Mouse (Mus musculus) ovary, adult 10 weeks (tissue): Measurements from ENCODE around the gene Dnajc8. TPM values are rescaled to one million over a fixed set of nuclear protein-coding genes. Genes with fewer than 3 reads are reported as not detected.

Source experiments
- polyA plus RNA-seq: library from polyadenylated mRNA; stranded (reverse); fragments of 350-450 nt; fragmentation: Illumina TruSeq; extraction: RNeasy Lipid Tissue Mini Kit (QIAGEN cat#74804); gene quantifications from one replicate; pipeline ENCODE4 v1.2.3, GENCODE M21; 2014

Dnajc8 gene
- 354 TPM for polyA plus RNA-seq

DNA sequence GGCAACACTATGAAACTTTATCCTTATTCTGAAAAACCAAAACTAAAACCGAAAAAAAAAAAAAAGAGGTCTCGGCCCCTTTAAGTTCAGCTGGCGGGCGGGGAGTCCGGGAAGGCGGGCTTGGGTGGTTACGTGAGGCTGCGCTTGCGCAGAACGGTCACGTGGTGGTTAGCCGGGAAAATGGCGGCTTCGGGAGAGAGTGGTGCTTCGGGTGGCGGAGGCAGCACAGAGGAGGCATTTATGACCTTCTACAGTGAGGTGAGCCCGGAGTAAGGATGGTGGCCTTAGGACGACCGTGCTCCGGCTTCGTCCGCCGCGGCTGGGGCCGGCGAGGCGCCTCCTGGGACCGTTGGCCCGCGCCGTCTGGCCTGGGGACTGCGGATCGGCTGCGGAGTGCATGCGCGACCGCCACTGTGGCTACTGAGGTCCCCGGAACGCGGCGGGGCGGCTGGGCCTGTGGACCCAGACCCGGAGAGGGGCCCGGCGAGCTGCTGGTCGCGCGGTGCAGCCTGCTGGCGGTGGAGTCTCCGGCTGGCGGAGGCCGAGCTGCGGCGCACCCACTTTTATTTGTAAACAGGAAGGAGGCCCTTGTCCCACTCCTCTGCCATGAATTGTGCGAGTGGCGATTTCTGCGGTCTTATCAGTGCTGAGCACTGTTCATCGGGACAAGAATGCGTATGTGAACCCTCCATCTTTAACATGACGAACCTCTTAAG is at the start of gene Dnajc8:
Gene Dnajc8, plus strand, starts transcription at position 145 of the 716 bp plus-strand sequence.

DNA sequence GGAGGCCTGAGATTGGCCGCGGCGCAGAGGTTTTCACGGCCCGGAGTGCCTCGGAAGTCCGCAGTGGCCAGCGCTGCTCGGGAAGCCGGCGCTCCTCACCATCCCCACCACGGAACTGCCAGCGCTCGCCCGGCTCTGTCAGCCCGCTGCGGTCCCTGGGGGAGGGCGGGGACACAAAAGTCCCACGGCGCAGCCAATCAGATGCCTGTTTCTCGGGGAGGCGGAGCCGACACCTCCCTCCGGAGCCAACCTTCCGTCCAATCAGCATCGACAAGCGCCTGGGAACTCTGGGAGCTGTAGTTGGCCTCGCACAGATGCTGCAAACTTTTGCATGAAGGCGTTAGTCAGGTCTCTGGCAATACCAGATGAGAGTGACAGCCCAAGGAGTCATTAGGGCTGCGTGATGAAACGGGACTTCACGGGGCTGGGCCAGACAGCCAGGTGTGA is 25.0 kb upstream of the Dnajc8 start, which contains the start of gene Sesn2:
Gene Sesn2, minus strand, starts transcription at position 150 of the 447 bp plus-strand sequence.

DNA sequence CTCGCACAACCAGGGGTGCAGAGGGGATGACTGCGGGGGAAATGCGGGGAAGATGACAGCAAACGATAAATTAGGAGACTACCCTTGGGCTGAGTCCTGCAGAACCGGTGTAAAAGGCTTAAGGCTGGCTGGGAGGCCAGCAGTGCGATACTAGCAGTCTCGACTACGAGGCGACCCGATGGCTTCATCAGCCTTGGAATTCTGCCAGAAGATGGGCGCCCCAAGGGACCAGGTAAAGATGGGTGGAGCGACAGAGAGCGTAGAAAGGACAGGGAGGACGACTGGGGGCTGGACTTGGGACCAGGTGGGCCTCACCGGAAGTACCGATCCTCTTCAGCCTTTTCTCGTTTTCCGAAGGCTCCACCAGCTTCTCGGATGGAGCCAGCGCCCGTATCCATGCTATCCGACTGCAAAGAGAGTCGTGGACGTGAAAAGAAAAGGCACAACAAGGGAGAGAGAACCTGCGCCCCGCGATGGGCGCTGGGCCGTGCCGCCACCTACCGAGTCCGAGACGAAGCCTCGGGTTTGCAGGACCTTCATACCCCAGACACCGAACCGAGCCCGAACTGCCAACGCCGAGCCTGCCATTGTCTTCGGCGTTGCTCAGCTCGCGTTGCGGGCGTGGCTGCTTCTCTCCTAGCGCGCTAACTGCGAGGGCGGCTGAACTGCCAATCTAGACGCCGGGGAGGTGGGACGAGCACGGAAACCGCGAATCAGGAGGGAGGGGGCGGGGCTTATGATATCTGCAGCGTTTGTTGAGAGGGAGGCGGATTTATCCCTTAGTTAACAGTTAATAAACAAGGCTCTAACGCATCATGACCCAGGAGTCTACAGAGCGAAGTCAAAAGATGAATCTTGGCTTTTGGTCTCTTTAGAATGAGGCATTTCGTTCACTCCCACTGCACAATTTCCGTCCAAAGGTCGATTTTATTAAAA is 2.1 kb upstream of the Dnajc8 start, which contains the start of gene Atpif1:
Gene Atpif1, minus strand, starts transcription at position 679 of the 936 bp plus-strand sequence.

DNA sequence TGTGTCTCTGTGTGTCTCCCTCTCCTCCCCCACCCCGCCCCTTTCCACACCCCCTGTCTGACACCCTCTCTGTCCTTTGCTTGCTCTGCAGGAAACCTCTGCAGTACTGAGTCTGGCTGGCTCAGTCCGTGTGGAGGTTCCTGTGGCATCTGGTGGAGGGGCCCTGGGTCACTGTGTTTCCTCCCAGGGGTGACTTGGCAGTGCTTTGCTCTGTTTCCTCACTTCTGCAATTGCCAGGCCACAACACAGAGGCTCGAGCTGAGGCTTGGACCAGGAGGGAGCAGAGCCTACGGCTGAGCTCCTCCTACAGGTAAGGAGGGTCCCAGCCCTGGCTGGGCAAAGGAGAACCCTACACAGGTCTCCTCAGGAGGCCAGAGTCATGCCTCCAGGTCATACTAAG is 28.6 kb downstream of the Dnajc8 start, which contains the start of gene Ptafr:
Gene Ptafr, plus strand, starts transcription at position 103 of the 400 bp plus-strand sequence.

Other genes with a start within 250 kb of the Dnajc8 start
- gene Rab42, start 232.2 kb upstream of the Dnajc8 start, polyA plus RNA-seq = not detected
- gene Trnau1ap, start 206.0 kb upstream of the Dnajc8 start, polyA plus RNA-seq = 8.9 TPM
- gene Rcc1, start 181.9 kb upstream of the Dnajc8 start, polyA plus RNA-seq = 6.0 TPM
- 18.1 TPM for gene Phactr4, start 113.1 kb upstream of the Dnajc8 start, polyA plus RNA-seq
- 2.5 TPM for gene Med18, start 71.6 kb upstream of the Dnajc8 start, polyA plus RNA-seq
- gene Sesn2, start 25.0 kb upstream of the Dnajc8 start, polyA plus RNA-seq = 0.54 TPM
- 228 TPM for gene Atpif1, start 1.9 kb upstream of the Dnajc8 start, polyA plus RNA-seq
- 2.3 TPM for gene Ptafr, start 28.5 kb downstream of the Dnajc8 start, polyA plus RNA-seq
- 59.9 TPM for gene Eya3, start 103.4 kb downstream of the Dnajc8 start, polyA plus RNA-seq
- gene Xkr8, start 197.0 kb downstream of the Dnajc8 start, polyA plus RNA-seq = 3.1 TPM
- 13.2 TPM for gene Smpdl3b, start 221.7 kb downstream of the Dnajc8 start, polyA plus RNA-seq
- gene Rpa2, start 232.8 kb downstream of the Dnajc8 start, polyA plus RNA-seq = 12.3 TPM